8 mouse cellular contexts compared by ENCODE assay signal in the genomic region with DNA sequence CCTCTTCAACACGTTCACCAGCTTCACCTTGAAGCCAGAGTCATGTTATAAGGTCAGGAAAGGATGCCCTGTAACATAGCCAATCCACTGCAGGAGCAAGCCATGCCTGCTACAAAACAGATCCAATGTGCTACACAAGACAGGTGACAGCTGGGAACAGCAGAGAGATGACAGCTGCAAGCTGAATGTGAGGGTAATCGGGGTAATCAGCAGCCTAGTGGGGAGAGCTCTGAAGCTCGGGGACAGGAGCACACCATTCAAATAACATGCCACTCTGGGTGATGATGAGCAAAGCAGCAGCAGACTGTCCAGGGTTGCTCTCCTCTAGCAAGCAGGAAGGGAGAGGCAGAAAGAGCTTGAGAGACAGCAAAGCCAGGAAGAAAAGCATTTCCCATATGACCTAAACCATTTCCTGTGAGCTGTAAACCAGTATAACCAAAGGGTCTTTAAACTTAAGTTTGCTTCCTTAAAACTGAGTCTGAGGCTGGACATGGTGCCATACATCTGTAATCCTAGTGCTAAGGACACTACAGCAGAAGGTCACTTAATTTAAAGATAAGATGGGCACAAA. TPM values are rescaled to one million over a fixed set of nuclear protein-coding genes. Genes with fewer than 3 reads are reported as not detected.
DNase-seq lines count a peak whose midpoint lies in the region; ATAC-seq and TF ChIP-seq lines count a peak whose summit lies in the region.

No protein-coding gene starts in this region.

- no peaks in the 10 kb centered on the region for H3K27me3 ChIP-seq in lung, postnatal 0 days (replicated peaks; ENCODE audit: insufficient read depth, low read length)
- H3K27me3 ChIP-seq in embryonic facial prominence, embryonic 10.5 days (replicated peaks; ENCODE audit: low read depth, poor library complexity, severe bottlenecking) = no peaks in the 10 kb centered on the region
- H3K27me3 ChIP-seq in limb, embryonic 13.5 days = no peaks in the 10 kb centered on the region
- no peaks in the 10 kb centered on the region for H3K27me3 ChIP-seq in thymus, adult 2 months (ENCODE audit: control insufficient read depth, insufficient read depth, low read length)

- no peak for ATAC-seq in lung, postnatal 0 days
- ATAC-seq in limb, embryonic 13.5 days (ENCODE audit: low FRiP score, low read depth) = no peak

- no peak overlapping the region for H3K4me3 ChIP-seq in lung, postnatal 0 days (ENCODE audit: low read depth, low read length)
- no peak overlapping the region for H3K4me3 ChIP-seq in lung, adult 2 months (replicated peaks; ENCODE audit: extremely low read depth, low read depth, low read length)
- H3K4me3 ChIP-seq in embryonic facial prominence, embryonic 10.5 days = no peak overlapping the region
- H3K4me3 ChIP-seq in limb, embryonic 13.5 days = no peak overlapping the region
- no peak overlapping the region for H3K4me3 ChIP-seq in thymus, adult 2 months (ENCODE audit: control insufficient read depth, insufficient read depth, low read length)

- TF ChIP-seq EP300 in lung, postnatal 0 days (IDR thresholded peaks at IDR 0.05) = 0 out of 2 replicates have a peak, but pooled peaks have one; percentile 38

- peak; percentile 46 for DNase-seq in lung, postnatal 0 days (ENCODE audit: low spot score)
- no peak for DNase-seq in lung, adult 2 months
- peak; percentile 13 for DNase-seq in embryonic facial prominence, embryonic 10.5 days (ENCODE audit: low spot score)
- peak; percentile 31 for DNase-seq in thymus, adult 2 months
- no peak for DNase-seq in cerebellum, postnatal 4 days (ENCODE audit: low spot score in 2 of 2)
- DNase-seq in frontal cortex, postnatal 10 days (ENCODE audit: low spot score in 2 of 2) = no peak
- no peak for DNase-seq in kidney, adult 9 months

- H3K9ac ChIP-seq in lung, postnatal 0 days (replicated peaks; ENCODE audit: low read depth) = no peak overlapping the region
- H3K9ac ChIP-seq in limb, embryonic 13.5 days = no peak overlapping the region

- 28% methylated on average over 3 of the region's 3 CpGs for WGBS in lung, postnatal 0 days
- WGBS in lung, adult 2 months = 17% methylated on average over 3 of the region's 3 CpGs
- 60% methylated on average over 3 of the region's 3 CpGs for WGBS in embryonic facial prominence, embryonic 10.5 days
- 40% methylated on average over 3 of the region's 3 CpGs for WGBS in limb, embryonic 13.5 days
- 5% methylated on average over 3 of the region's 3 CpGs for WGBS in thymus, adult 2 months

- no peaks in the 10 kb centered on the region for H3K9me3 ChIP-seq in lung, postnatal 0 days (ENCODE audit: low read length)
- H3K9me3 ChIP-seq in embryonic facial prominence, embryonic 10.5 days = no peaks in the 10 kb centered on the region
- 0 out of 2 replicates have a peak, but pooled peaks cover 3% of the 10 kb centered on the region for H3K9me3 ChIP-seq in limb, embryonic 13.5 days

- no peak for TF ChIP-seq POLR2A in lung, adult 2 months (IDR thresholded peaks at IDR 0.05; ENCODE audit: borderline replicate concordance, extremely low read depth, low read depth, low read length)
- no peak for TF ChIP-seq POLR2A in thymus, adult 2 months (IDR thresholded peaks at IDR 0.05; ENCODE audit: control insufficient read depth, extremely low read depth, insufficient read depth, low read length, poor library complexity)

- no peaks in the 10 kb centered on the region for H3K36me3 ChIP-seq in lung, postnatal 0 days (ENCODE audit: insufficient read depth, low read length)
- peaks cover 8% of the 10 kb centered on the region for H3K36me3 ChIP-seq in embryonic facial prominence, embryonic 10.5 days (replicated peaks)
- peaks cover 3% of the 10 kb centered on the region; the same call in 1 of the 2 replicates for H3K36me3 ChIP-seq in limb, embryonic 13.5 days
- H3K36me3 ChIP-seq in thymus, adult 2 months (ENCODE audit: control insufficient read depth, insufficient read depth, low read length) = no peaks in the 10 kb centered on the region

- peak overlapping the region; percentile 14; the same call in 1 of the 2 replicates for H3K4me2 ChIP-seq in lung, postnatal 0 days (replicated peaks; ENCODE audit: low read depth, low read length)
- H3K4me2 ChIP-seq in limb, embryonic 13.5 days (replicated peaks) = peak overlapping the region; percentile 36

- TF ChIP-seq CTCF in lung, postnatal 0 days (IDR thresholded peaks at IDR 0.05) = no peak
- no peak for TF ChIP-seq CTCF in lung, adult 2 months (IDR thresholded peaks at IDR 0.05; ENCODE audit: insufficient read depth, low read length)
- TF ChIP-seq CTCF in thymus, adult 2 months (IDR thresholded peaks at IDR 0.05; ENCODE audit: borderline replicate concordance, control insufficient read depth, extremely low read depth, insufficient read depth, low read length, poor library complexity) = no peak

- H3K27ac ChIP-seq in lung, postnatal 0 days (ENCODE audit: low read length) = peak overlapping the region; percentile 67
- H3K27ac ChIP-seq in embryonic facial prominence, embryonic 10.5 days (replicated peaks) = peak overlapping the region; percentile 0; the same call in 1 of the 2 replicates
- H3K27ac ChIP-seq in limb, embryonic 13.5 days = no peak overlapping the region
- peak overlapping the region; percentile 91 for H3K27ac ChIP-seq in thymus, adult 2 months (ENCODE audit: control insufficient read depth, insufficient read depth, low read length)

- no peaks in the 10 kb centered on the region for H3K4me1 ChIP-seq in lung, postnatal 0 days (ENCODE audit: insufficient read depth, low read depth, low read length)
- H3K4me1 ChIP-seq in lung, adult 2 months (ENCODE audit: control insufficient read depth, insufficient read depth, low read length) = no peaks in the 10 kb centered on the region; the same call in 1 of the 2 replicates
- H3K4me1 ChIP-seq in embryonic facial prominence, embryonic 10.5 days = peaks cover 21% of the 10 kb centered on the region
- peaks cover 18% of the 10 kb centered on the region for H3K4me1 ChIP-seq in limb, embryonic 13.5 days
- H3K4me1 ChIP-seq in thymus, adult 2 months (replicated peaks; ENCODE audit: control insufficient read depth, insufficient read depth, low read length) = peaks cover 13% of the 10 kb centered on the region

RNA-seq across cellular contexts. Expression of gene Bard1, which starts 2.9 kb away (rescaled TPM):
- polyA plus RNA-seq in lung, postnatal 0 days (2015; fragmentation: Nextera tagmentation; extraction: Ambion mirVana) = 0.36 and 0.37 TPM in 2 replicates
- 0.46 and 0.78 TPM in 2 replicates for polyA plus RNA-seq in lung, adult 2 months (2012; rRNA removed)
- polyA plus RNA-seq in embryonic facial prominence, embryonic 10.5 days (2016; fragmentation: Nextera tagmentation; extraction: Ambion mirVana) = 2.4 TPM in 2 replicates
- 2.4 and 2.7 TPM in 2 replicates for polyA plus RNA-seq in limb, embryonic 13.5 days (2015; fragmentation: Nextera tagmentation; extraction: Ambion mirVana)
- 9.8 and 14.4 TPM in 2 replicates for polyA plus RNA-seq in thymus, adult 2 months (2012; rRNA removed)

Comparison
In these comparisons a context has a peak if more than half of its experiments do, and no peak if none do; other contexts are left out.
1. DNase-seq: peak in lung, postnatal 0 days (single experiment), embryonic facial prominence, embryonic 10.5 days (single experiment) and thymus, adult 2 months (single experiment); none in lung, adult 2 months (single experiment), cerebellum, postnatal 4 days (0 of 2), frontal cortex, postnatal 10 days (0 of 2) and kidney, adult 9 months (single experiment).